Comparison of ENCODE assay signal across 1 mouse cellular context in genomic region chr7:82648353-82649080, GRCm38 (mm10).
TF ChIP-seq lines count a peak whose summit lies in the region.

Gene Saxo2, minus strand, starts transcription at chr7:82648528.
Gene Efl1, plus strand, starts transcription at chr7:82648614.

TF ChIP-seq in CH12.LX, 34 proteins besides CTCF, POLR2A, EP300 and RAD21 (continued from another document):
- TF ChIP-seq MEF2A (IDR thresholded peaks at IDR 0.05; ENCODE audit: borderline replicate concordance, low read depth, low read length): 0 out of 2 replicates have a peak, but pooled peaks have one; percentile 7
- TF ChIP-seq POLR2AphosphoS2 (IDR thresholded peaks at IDR 0.05; ENCODE audit: low read depth, low read length): no peak
- peak; percentile 99 for TF ChIP-seq SIN3A (IDR thresholded peaks at IDR 0.05; ENCODE audit: low read length)
- peak; percentile 88 for TF ChIP-seq CHD2 (IDR thresholded peaks at IDR 0.05; ENCODE audit: low read length)
- TF ChIP-seq HCFC1 (IDR thresholded peaks at IDR 0.05; ENCODE audit: low read depth, low read length): peak; percentile 88
- peak; percentile 59; the same call in 1 of the 2 replicates for TF ChIP-seq KAT2A (IDR thresholded peaks at IDR 0.05; ENCODE audit: insufficient replicate concordance, low read length)
- peak; percentile 40; the same call in 1 of the 2 replicates for TF ChIP-seq ETS1 (conservative IDR thresholded peaks at IDR 0.05; ENCODE audit: low read depth, low read length)
- TF ChIP-seq MXI1 (IDR thresholded peaks at IDR 0.05; ENCODE audit: low read depth, low read length): peak; percentile 99
- TF ChIP-seq NRF1 (IDR thresholded peaks at IDR 0.05; ENCODE audit: low read depth, low read length): peak; percentile 47
- 0 out of 2 replicates have a peak, but pooled peaks have one; percentile 28 for TF ChIP-seq MYC (IDR thresholded peaks at IDR 0.05; ENCODE audit: low read depth, low read length)
- no peak; the same call in 1 of the 2 replicates for TF ChIP-seq GABPA (IDR thresholded peaks at IDR 0.05; ENCODE audit: insufficient replicate concordance, low read depth, low read length)
- TF ChIP-seq ELF1 (IDR thresholded peaks at IDR 0.05; ENCODE audit: low read depth, low read length): peak; percentile 91
- TF ChIP-seq TBP (conservative IDR thresholded peaks at IDR 0.05; ENCODE audit: low read depth, low read length): no peak
- TF ChIP-seq ZKSCAN1 (IDR thresholded peaks at IDR 0.05; ENCODE audit: borderline replicate concordance, low read depth, low read length): no peak
- peak; percentile 58 for TF ChIP-seq TCF12 (IDR thresholded peaks at IDR 0.05; ENCODE audit: low read depth, low read length)
- peak; percentile 64 for TF ChIP-seq BHLHE40 (IDR thresholded peaks at IDR 0.05; ENCODE audit: low read depth, low read length)
